Mouse (Mus musculus) limb, embryonic 13.5 days (tissue): Measurements from ENCODE around the gene Gpx6. TPM values are rescaled to one million over a fixed set of nuclear protein-coding genes. Genes with fewer than 3 reads are reported as not detected.

ENCODE experiments used
- ATAC-seq: fragments of 200-750 bp; cut with Nextera tagmentation; 2 replicates; pipeline ENCODE4 v1.8.0; 2017; ENCODE audit warnings: low read depth, moderate number of reproducible peaks, moderate TSS enrichment; ENCODE audit not compliant: low FRiP score
- H3K27ac ChIP-seq: fragments of 300-500 bp; sonication (generic); 2 replicates; pipeline ENCODE4 v1.5.1; 2015; ENCODE audit warnings: inconsistent platforms, mild to moderate bottlenecking, moderate library complexity
- H3K27me3 ChIP-seq: fragments of 300-500 bp; sonication (generic); 2 replicates; pipeline ENCODE4 v1.6.1; 2015; ENCODE audit warnings: mild to moderate bottlenecking, inconsistent platforms
- H3K36me3 ChIP-seq: fragments of 300-500 bp; sonication (generic); 2 replicates; pipeline ENCODE4 v1.6.1; 2015; ENCODE audit warnings: inconsistent platforms, mild to moderate bottlenecking, moderate library complexity
- H3K4me1 ChIP-seq: fragments of 300-500 bp; sonication (generic); 2 replicates; pipeline ENCODE4 v1.6.1; 2015; ENCODE audit warnings: inconsistent platforms
- H3K4me2 ChIP-seq: fragments of 300-500 bp; sonication (generic); replicated peaks from 2 replicates; pipeline ENCODE4 v1.6.1; 2015; ENCODE audit warnings: inconsistent platforms, mild to moderate bottlenecking, moderate library complexity
- H3K4me3 ChIP-seq: fragments of 300-500 bp; sonication (generic); 2 replicates; pipeline ENCODE4 v1.5.1; 2015; ENCODE audit warnings: moderate library complexity, mild to moderate bottlenecking, inconsistent platforms
- H3K9ac ChIP-seq: fragments of 300-500 bp; sonication (generic); 2 replicates; pipeline ENCODE4 v1.6.1; 2015; ENCODE audit warnings: mild to moderate bottlenecking, inconsistent platforms
- H3K9me3 ChIP-seq: fragments of 300-500 bp; sonication (generic); 2 replicates; pipeline ENCODE4 v1.6.1; 2016; ENCODE audit warnings: inconsistent platforms
- WGBS: fragments of 180-500 bp; shearing (Covaris S2); methylation state at CpG from one replicate; pipeline ENCODE4 v1.1.7; 2015; 5-methylcytosine and 5-hydroxymethylcytosine counted together
- polyA plus RNA-seq: library from polyadenylated mRNA; unstranded; fragments of >200 nt; fragmentation: Nextera tagmentation; extraction: Ambion mirVana; gene quantifications from 2 replicates; pipeline ENCODE4 v1.2.1, GENCODE M21; 2015

Gene Gpx6
- 0.28 and 0.52 TPM in 2 replicates for polyA plus RNA-seq

DNA sequence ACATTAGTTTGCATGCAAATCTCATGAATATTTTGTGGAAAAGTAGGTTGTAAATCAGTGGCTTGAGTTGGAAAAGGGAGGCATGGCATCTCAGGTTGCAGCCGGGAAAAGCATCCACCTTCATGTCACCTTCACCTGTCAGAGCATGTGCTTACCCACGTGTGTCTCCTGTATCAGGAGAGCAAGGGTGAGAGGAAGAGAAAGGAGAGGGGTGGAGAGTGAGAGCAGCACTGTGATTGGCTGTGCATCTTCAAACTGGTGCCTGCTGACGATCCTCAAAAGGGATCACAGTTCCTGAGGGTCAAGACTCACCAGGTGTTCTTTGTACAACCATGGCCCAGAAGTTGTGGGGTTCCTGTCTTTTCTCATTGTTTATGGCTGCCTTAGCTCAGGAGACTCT lies at the start of gene Gpx6:
Gpx6 (plus strand) TSS at position 200 of the 400 bp plus-strand sequence.
- H3K4me2 ChIP-seq = no peak within 1 kb of the TSS
- no peaks in the 10 kb centered on the region for H3K9me3 ChIP-seq
- H3K27ac ChIP-seq = no peak within 1 kb of the TSS
- no peak within 1 kb of the TSS for H3K9ac ChIP-seq
- no peaks in the 10 kb centered on the region for H3K36me3 ChIP-seq
- 18% methylated on average over 3 of the region's 3 CpGs for WGBS
- ATAC-seq = no peak
- H3K27me3 ChIP-seq = no peaks in the 10 kb centered on the region
- no peak within 1 kb of the TSS for H3K4me3 ChIP-seq
- H3K4me1 ChIP-seq = no peaks in the 10 kb centered on the region

DNA sequence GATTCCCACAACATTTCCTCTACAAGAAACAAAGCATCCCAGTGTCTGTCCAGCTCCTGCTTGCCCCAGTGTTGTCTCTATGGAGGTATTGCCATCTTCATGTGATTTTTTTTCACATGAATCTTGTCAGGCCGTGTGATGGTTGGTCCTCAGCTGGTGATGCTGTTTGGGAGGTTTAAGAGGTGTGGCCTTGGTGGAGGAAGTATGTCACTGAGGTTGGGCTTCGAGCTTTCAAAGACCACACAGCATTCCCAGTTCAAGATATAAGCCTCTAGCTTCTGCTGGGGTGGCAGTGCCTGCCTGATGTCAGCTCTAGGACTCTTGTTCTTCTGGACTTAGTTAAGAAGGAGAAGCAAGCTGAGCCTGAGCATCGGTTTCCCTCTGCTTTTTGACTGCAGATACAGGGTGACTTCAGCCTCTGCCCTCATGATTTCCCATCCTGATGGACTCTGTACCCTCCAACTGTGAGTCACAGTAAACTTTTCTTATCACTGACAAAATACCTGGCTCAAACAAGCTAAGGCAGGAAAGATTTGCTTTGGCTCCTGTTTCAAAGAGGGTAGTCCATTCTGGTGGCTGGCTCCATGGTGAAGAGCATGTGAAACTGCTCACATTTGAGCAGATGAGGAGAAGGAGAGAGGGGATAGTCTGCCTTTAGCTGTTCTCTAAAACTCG lies 49.0 kb upstream of the Gpx6 start:
- Histone ChIP-seq H3K4me1 (peaks cover 19% of the 10 kb centered on the region), H3K36me3 (no peaks in the 10 kb centered on the region), H3K4me3 (no peak overlapping the region), H3K27ac (no peak overlapping the region), H3K9ac (no peak overlapping the region), H3K4me2 (no peak overlapping the region), H3K27me3 (peaks cover 35% of the 10 kb centered on the region), H3K9me3 (no peaks in the 10 kb centered on the region)
- ATAC-seq = no peak
- WGBS = 63% methylated on average over 4 of the region's 4 CpGs

DNA sequence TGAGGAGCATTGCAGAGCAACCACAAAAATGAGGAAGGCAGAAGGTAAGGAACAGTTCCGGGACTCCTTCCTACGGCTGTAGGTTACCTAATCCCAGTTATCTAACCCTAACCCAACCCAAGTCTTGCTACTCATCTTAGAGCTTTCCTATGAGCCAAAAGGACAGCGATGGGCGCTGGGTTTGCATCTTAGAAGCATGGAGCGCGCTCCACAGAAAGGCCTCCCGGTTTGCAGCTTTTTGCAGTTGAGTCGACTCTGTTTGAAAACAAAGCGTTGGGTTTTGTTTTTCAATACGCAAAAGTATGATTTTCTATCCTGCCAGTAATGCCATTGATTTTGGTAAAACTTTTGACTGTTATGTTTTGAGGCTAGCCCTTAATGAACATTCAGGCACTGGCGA lies 48.0 kb upstream of the Gpx6 start:
- no peaks in the 10 kb centered on the region for H3K36me3 ChIP-seq
- no peak overlapping the region for H3K9ac ChIP-seq
- no peak for ATAC-seq
- peaks cover 25% of the 10 kb centered on the region for H3K27me3 ChIP-seq
- peak overlapping the region; percentile 43 for H3K4me3 ChIP-seq
- 5% methylated on average over 11 of the region's 11 CpGs for WGBS
- peaks cover 16% of the 10 kb centered on the region for H3K4me1 ChIP-seq
- peak overlapping the region; percentile 57 for H3K4me2 ChIP-seq
- H3K9me3 ChIP-seq = no peaks in the 10 kb centered on the region
- H3K27ac ChIP-seq = no peak overlapping the region

GRCm38 (mm10) chr13:21264366-21264765 lies 47.6 kb upstream of the Gpx6 start:
- H3K9ac ChIP-seq = no peak overlapping the region
- H3K9me3 ChIP-seq = no peaks in the 10 kb centered on the region
- H3K27ac ChIP-seq = no peak overlapping the region
- no peak for ATAC-seq
- H3K4me3 ChIP-seq = peak overlapping the region; percentile 43
- WGBS = 1% methylated on average over 11 of the region's 11 CpGs
- H3K27me3 ChIP-seq = peaks cover 27% of the 10 kb centered on the region
- no peaks in the 10 kb centered on the region for H3K36me3 ChIP-seq
- peaks cover 12% of the 10 kb centered on the region for H3K4me1 ChIP-seq
- peak overlapping the region; percentile 57 for H3K4me2 ChIP-seq

GRCm38 (mm10) chr13:21265736-21266135 lies 46.2 kb upstream of the Gpx6 start:
- H3K36me3 ChIP-seq = no peaks in the 10 kb centered on the region
- H3K4me1 ChIP-seq = 0 out of 2 replicates have a peak, but pooled peaks cover 3% of the 10 kb centered on the region
- no peak overlapping the region for H3K4me2 ChIP-seq
- H3K9ac ChIP-seq = no peak overlapping the region
- H3K9me3 ChIP-seq = no peaks in the 10 kb centered on the region
- no peak overlapping the region for H3K4me3 ChIP-seq
- no peak for ATAC-seq
- H3K27me3 ChIP-seq = peaks cover 17% of the 10 kb centered on the region
- WGBS = 64% methylated on average over 2 of the region's 2 CpGs
- H3K27ac ChIP-seq = no peak overlapping the region

- no peak overlapping the region for H3K27ac ChIP-seq
- H3K9ac ChIP-seq = no peak overlapping the region
- ATAC-seq = no peak
- peak overlapping the region; percentile 42 for H3K4me2 ChIP-seq
- no peaks in the 10 kb centered on the region for H3K9me3 ChIP-seq
- peaks cover 11% of the 10 kb centered on the region for H3K27me3 ChIP-seq
- H3K36me3 ChIP-seq = no peaks in the 10 kb centered on the region
- WGBS = 19% methylated on average over 4 of the region's 4 CpGs
- 0 out of 2 replicates have a peak, but pooled peaks cover 3% of the 10 kb centered on the region for H3K4me1 ChIP-seq
- peak overlapping the region; percentile 22; the same call in 1 of the 2 replicates for H3K4me3 ChIP-seq
Observed at GRCm38 (mm10) chr13:21267541-21267940, 44.4 kb upstream of the Gpx6 start.

DNA sequence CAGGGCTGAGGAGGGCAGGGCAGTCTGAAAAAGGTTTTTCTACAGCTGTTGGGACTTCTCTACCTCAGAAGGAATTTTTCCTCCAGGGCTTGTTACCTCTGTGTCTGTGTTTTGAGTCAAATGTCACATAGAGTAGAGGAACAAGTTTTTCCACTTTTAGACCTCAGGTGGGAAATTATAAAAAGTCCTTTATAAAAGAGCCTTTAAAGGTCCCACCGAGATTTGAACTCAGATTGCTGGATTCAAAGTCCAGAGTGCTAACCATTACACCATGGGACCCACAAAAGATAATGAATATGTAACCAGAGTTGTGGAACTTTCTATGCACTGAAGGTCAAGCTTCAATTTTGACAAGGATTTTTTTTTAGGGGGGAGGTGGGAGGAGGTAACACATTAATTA lies 43.7 kb upstream of the Gpx6 start:
- H3K9me3 ChIP-seq = no peaks in the 10 kb centered on the region
- H3K4me2 ChIP-seq = peak overlapping the region; percentile 42
- WGBS = 3% methylated on average over 1 of the region's 1 CpGs
- H3K27ac ChIP-seq = no peak overlapping the region
- ATAC-seq = no peak
- 0 out of 2 replicates have a peak, but pooled peaks cover 3% of the 10 kb centered on the region for H3K4me1 ChIP-seq
- H3K4me3 ChIP-seq = peak overlapping the region; percentile 22; the same call in 1 of the 2 replicates
- no peak overlapping the region for H3K9ac ChIP-seq
- no peaks in the 10 kb centered on the region for H3K36me3 ChIP-seq
- peaks cover 11% of the 10 kb centered on the region for H3K27me3 ChIP-seq

- Histone ChIP-seq H3K4me3 (peak overlapping the region; percentile 59), H3K27me3 (peaks cover 15% of the 10 kb centered on the region; the same call in 1 of the 2 replicates), H3K4me1 (peaks cover 12% of the 10 kb centered on the region), H3K36me3 (no peaks in the 10 kb centered on the region), H3K9ac (peak overlapping the region; percentile 63), H3K9me3 (no peaks in the 10 kb centered on the region), H3K4me2 (peak overlapping the region; percentile 70), H3K27ac (no peak overlapping the region)
- WGBS = under 1% methylated on average over 29 of the region's 29 CpGs
- peak; percentile 28; the same call in 1 of the 2 replicates for ATAC-seq
Observed at GRCm38 (mm10) chr13:21275021-21275814, 36.7 kb upstream of the Gpx6 start.

- Histone ChIP-seq H3K4me3 (peak overlapping the region; percentile 59), H3K9ac (peak overlapping the region; percentile 63), H3K4me1 (peaks cover 12% of the 10 kb centered on the region), H3K27me3 (peaks cover 15% of the 10 kb centered on the region; the same call in 1 of the 2 replicates), H3K4me2 (peak overlapping the region; percentile 70), H3K36me3 (no peaks in the 10 kb centered on the region), H3K9me3 (no peaks in the 10 kb centered on the region), H3K27ac (no peak overlapping the region)
- peak; percentile 74; the same call in 1 of the 2 replicates for ATAC-seq
- WGBS = under 1% methylated on average over 25 of the region's 25 CpGs
Observed at GRCm38 (mm10) chr13:21275815-21276550, 35.9 kb upstream of the Gpx6 start.

- 0% methylated on average over 9 of the region's 9 CpGs for WGBS
Observed at GRCm38 (mm10) chr13:21276551-21276950, 35.4 kb upstream of the Gpx6 start.

GRCm38 (mm10) chr13:21279076-21279475 lies 32.8 kb upstream of the Gpx6 start:
- H3K4me2 ChIP-seq = peak overlapping the region; percentile 64
- peak overlapping the region; percentile 52 for H3K4me3 ChIP-seq
- H3K9me3 ChIP-seq = no peaks in the 10 kb centered on the region
- H3K27me3 ChIP-seq = peaks cover 10% of the 10 kb centered on the region; the same call in 1 of the 2 replicates
- ATAC-seq = no peak; the same call in 1 of the 2 replicates
- H3K36me3 ChIP-seq = no peaks in the 10 kb centered on the region
- WGBS = 5% methylated on average over 8 of the region's 8 CpGs
- peak overlapping the region; percentile 55 for H3K9ac ChIP-seq
- no peak overlapping the region for H3K27ac ChIP-seq
- peaks cover 12% of the 10 kb centered on the region for H3K4me1 ChIP-seq

More at GRCm38 (mm10) chr13:21276551-21276950, 35.4 kb upstream of the Gpx6 start:
- Histone ChIP-seq H3K4me2 (peak overlapping the region; percentile 70), H3K4me1 (peaks cover 12% of the 10 kb centered on the region), H3K4me3 (peak overlapping the region; percentile 59), H3K9me3 (no peaks in the 10 kb centered on the region), H3K27me3 (peaks cover 15% of the 10 kb centered on the region; the same call in 1 of the 2 replicates), H3K36me3 (no peaks in the 10 kb centered on the region), H3K9ac (peak overlapping the region; percentile 62), H3K27ac (no peak overlapping the region)
- 0 out of 2 replicates have a peak, but pooled peaks have one; percentile 8 for ATAC-seq
